Mouse (Mus musculus) brown adipose tissue, adult 24 weeks (tissue): ENCODE measurements at regions not wholly inside any gene's neighbourhood (a gene's known extent, or its start where the extent isn't known, plus 50 kb on each side); places are given as distances from the start of the nearest gene placed in this dataset.

Experiments
- H3K27ac ChIP-seq: fragments of 200-500 bp; replicated peaks from 2 replicates; pipeline ENCODE4 v1.5.1; 2012; ENCODE audit warnings: low read depth, mild to moderate bottlenecking, low read length
- H3K4me1 ChIP-seq: fragments of 200-500 bp; 2 replicates; pipeline ENCODE4 v1.6.1; 2012; ENCODE audit warnings: low read length, mixed read lengths; ENCODE audit not compliant: control insufficient read depth, insufficient read depth, insufficient read length
- H3K4me3 ChIP-seq: fragments of 200-500 bp; 2 replicates; pipeline ENCODE4 v1.5.1; 2012; ENCODE audit warnings: low read depth, mild to moderate bottlenecking, low read length, moderate library complexity; ENCODE audit not compliant: insufficient read depth

- peaks cover 9% of the 10 kb centered on the region for H3K4me1 ChIP-seq
- H3K4me3 ChIP-seq, result no peak overlapping the region
- peak overlapping the region; percentile 10; the same call in 1 of the 2 replicates for H3K27ac ChIP-seq
These were observed 159.5 kb downstream of the Zfp281 start for GRCm38 (mm10) chr1:136784178-136784577.

- Histone ChIP-seq H3K4me3 (no peak overlapping the region), H3K4me1 (no peaks in the 10 kb centered on the region), H3K27ac (no peak overlapping the region)
These were observed 164.3 kb downstream of the Zfp281 start for GRCm38 (mm10) chr1:136788979-136789513.

GRCm38 (mm10) chr1:136791641-136792040 is 166.9 kb downstream of the Zfp281 start:
- Histone ChIP-seq H3K4me1 (no peaks in the 10 kb centered on the region), H3K27ac (no peak overlapping the region), H3K4me3 (no peak overlapping the region)
